Mouse (Mus musculus) spleen, postnatal 4 days (tissue): ENCODE data around the gene Slc39a1.

Experiments used
- DNase-seq, 2 experiments: peaks; one replicate each; pipeline ENCODE4 v3.0.0; 2022; ENCODE audit warnings: low spot score in 2 of 2

The Slc39a1 gene

DNA sequence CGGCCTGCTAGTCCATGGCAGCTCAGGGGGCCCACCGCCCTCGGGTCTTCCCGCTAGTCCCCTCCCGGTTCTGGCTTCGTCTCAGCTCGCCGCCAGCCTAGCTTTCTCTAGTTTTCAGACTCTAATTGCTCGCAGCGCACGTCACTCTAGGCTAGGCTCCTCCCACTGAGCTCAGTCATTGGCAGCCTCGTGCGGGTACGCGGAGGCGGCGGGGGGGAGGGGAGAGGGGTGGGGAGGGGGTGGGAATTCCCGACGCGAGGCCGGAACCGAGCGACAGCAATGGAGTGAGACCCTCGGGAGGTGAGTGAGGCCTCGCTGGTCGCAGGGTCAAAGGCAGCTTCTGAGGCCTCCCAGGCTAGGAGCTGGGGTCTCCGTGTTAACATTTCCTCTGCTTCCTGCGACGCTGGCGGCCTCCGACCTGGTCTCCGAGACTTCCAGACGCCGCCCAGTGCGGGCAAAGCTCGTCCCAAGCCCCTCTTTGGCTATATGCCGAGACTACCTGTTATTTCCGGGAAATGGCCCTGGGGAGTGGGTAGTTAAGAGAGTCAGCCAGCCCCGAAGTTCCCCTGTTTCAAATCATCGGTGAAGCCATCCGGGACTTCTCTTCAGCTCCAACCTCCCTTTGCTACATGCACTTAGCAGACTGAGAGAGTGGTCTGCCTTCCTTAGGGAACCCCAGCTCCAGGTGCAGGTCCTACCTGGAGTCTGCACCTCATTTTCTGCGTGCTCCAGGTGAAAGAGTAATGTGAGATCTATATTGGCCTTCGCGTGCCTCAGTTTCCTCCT is at the start of gene Slc39a1:
Slc39a1 (plus strand) TSS at position 213 of the 786 bp plus-strand sequence.
- DNase-seq: peak; percentile 84 to 90

DNA sequence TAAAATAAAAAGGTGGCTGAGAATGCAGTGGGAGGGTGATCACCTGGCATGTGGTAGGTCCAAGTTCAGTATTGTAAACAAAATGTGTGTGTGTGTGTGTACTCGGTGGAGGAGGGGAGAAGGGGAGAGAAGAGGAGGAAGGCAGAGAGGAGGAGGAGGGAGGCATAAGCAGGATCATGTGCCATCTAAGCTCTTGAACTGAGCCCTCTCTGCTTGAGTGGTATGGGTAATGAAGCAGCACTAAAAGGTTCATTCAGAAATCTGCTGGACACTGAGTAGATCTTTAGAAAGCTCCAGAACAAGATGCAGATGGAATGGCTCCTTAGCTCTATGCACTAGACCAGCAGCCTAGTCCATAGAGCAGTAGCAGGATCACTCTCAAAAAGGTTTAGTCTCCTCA is 45.1 kb upstream of the Slc39a1 start:
- no peak for DNase-seq

- DNase-seq: no peak
Observed at GRCm38 (mm10) chr3:90203619-90204018, 44.4 kb upstream of the Slc39a1 start.

DNA sequence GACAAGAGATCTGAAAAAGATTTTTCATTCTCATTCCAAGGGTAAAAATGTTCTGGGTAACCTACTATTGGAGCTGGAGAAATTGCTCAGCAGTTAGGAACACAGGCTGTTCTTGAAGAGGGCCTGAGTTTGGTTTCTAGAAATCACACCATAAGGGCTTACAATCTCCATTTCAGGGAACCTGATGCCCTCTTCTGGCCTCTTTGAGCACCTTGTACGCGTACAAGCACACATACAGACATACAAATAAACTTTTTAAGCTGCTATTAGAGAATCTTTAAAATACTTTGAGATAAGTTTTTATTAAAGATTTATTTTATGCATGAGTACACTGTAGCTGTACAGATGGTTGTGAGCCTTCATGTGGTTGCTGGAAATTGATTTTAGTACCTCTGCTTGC is 43.4 kb upstream of the Slc39a1 start:
- DNase-seq: no peak

GRCm38 (mm10) chr3:90208662-90209061 is 39.3 kb upstream of the Slc39a1 start:
- no peak for DNase-seq

GRCm38 (mm10) chr3:90209908-90210566 is 37.9 kb upstream of the Slc39a1 start:
- no peak for DNase-seq

DNA sequence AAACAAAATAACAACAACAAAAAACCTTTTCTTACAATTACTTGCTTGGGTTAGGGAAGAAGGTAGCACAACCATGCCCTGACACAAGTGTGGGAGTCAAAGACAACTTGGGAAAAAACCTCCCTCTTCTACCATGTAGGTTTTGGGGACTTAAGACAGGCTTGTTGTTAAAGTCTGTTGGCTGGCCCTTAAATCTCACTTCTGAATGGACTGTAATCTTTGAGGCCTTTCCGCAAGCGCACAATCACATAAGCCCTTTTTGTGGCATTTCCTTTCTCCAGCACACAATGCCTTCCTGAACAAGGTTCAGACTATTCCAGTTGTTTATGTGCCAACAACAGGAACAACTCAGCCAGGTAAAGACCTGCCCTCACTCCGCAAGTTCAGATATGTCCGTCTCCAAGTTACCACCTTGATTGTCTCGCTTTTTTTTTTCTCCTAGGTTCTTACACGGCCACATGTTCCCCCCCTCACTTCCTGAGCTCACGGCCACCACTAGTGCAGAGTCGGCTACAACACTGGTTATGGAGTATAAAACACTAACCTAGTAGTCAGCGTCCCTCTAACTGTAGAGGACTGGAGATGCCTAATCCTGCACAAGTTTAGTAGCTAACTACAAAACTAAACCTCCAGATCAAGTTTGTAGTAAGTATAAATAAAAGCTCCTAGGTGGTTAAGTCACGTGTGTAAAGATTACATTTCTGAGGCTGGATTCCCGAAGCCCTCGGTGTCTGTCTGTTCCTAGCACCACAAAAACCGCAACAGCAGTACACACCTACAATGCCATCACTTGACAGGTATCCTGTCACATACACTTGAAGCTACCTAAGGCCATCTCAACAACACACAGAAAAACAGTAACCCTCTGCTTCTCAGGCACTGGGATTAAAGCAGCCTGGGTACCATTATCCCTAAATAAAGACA is 36.2 kb upstream of the Slc39a1 start:
- no peak for DNase-seq

GRCm38 (mm10) chr3:90212723-90213122 is 35.2 kb upstream of the Slc39a1 start:
- DNase-seq: no peak

DNA sequence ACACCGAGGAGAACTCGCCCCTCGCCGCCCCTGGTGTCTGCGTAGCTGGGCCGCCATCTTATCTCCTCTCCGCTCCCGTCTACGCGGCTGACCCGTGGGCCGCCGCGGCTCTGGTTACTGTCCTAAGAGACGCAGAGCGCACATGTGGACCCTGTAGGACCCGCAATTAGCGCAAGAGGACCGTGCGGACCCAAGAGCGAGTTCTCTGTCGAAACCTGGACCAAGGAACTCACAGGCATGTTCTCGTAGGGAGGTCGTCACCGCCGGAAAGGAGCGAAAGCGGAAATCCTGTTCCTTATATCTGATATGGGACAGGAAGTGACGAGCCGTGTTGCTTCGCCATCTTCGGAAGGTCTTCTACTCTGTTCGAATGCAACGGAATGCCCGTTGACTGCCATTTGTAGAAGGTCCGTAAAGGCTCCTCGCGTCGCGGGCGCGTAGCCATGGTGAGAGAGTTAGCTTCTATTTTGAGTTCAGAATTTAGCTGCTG is 34.5 kb upstream of the Slc39a1 start, which contains the start of the genes Rps27 and Rab13:
Rps27 (minus strand) TSS at position 275 of the 490 bp plus-strand sequence.
Rab13 (plus strand) TSS at position 319 of the 490 bp plus-strand sequence.
- DNase-seq: peak; percentile 83 to 90

- DNase-seq: no peak
Observed at GRCm38 (mm10) chr3:90213956-90214684, 33.9 kb upstream of the Slc39a1 start.

DNA sequence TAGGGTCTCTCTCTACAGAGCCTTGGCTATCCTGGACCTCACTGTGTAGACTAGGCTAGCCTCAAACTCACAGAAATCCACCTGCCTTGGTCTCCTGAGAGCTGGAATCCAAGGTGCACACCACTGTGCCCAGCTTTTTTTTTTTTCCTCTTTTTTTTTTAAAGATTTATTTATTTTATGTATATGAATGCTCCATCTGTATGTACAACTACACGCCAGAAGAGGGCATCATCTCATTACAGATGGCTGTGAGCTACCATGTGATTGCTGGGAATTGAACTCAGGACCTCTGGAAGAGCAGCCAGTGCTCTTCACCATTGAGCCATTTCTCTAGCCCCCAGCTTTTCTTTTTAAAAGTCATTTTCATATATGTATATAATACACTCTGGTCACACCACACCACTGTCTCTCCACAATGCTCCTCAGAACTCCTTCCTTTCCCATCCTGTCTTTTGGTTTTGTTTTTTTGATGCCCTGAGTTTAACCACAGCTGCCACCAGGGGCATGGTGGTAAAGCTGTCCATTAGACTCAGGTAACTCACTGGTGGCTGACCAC is 32.1 kb upstream of the Slc39a1 start:
- DNase-seq: no peak

- peak in 1 of 2 experiments; percentile 37 for DNase-seq
Observed at GRCm38 (mm10) chr3:90220088-90220487, 27.9 kb upstream of the Slc39a1 start.

- DNase-seq: peak; percentile 41 to 74
Observed at GRCm38 (mm10) chr3:90220531-90220951, 27.4 kb upstream of the Slc39a1 start.

- no peak for DNase-seq
Observed at GRCm38 (mm10) chr3:90221123-90221522, 26.8 kb upstream of the Slc39a1 start.

GRCm38 (mm10) chr3:90222455-90222854 is 25.5 kb upstream of the Slc39a1 start:
- DNase-seq: no peak

GRCm38 (mm10) chr3:90222941-90223340 is 25.0 kb upstream of the Slc39a1 start:
- DNase-seq: no peak

GRCm38 (mm10) chr3:90224331-90224730 is 23.6 kb upstream of the Slc39a1 start:
- no peak for DNase-seq

DNA sequence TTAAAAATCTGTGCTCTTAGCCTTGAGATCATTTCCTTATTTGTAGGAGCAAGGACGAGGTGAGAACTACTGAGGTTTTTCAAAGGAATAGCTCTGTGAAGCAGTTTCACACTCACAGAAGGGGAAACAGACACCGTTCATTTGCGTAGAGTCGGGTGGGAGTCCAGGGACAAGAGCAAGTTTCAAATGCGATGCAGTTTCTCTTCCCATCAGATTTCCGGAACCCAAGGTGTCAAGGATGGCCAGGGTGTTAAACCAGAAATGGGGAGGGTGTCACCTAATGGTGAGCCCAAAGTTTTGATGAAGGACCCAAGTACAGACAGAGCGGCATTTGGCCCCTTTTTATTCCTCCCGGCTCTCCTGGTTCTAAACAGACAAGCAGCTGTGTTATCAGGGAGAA is 16.9 kb upstream of the Slc39a1 start:
- no peak for DNase-seq

- DNase-seq: peak; percentile 87 to 93
Observed at GRCm38 (mm10) chr3:90231507-90232333, 16.3 kb upstream of the Slc39a1 start, which contains the start of gene Jtb. Jtb (plus strand) TSS chr3:90231597.

DNA sequence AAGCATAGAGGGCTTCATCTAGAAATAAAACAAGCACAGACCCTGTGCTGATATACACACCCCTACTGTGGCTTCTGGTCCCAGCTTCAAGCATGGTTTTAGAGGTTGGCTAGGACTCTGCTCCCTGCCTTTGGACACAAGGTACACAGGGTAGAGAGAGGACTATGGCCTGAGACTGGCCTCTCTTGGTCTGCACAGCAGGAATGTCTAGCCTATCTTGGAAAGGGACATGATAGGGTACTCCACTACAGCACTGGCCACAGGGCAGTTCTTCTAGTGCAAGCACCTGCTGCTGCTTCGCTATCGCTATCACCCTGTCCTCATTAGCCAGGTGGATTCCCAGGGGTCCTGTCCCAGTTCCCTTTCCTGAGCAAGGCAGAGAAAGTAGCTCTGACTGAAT is 6.7 kb upstream of the Slc39a1 start:
- DNase-seq: no peak
